Mouse (Mus musculus): ENCODE measurements around the gene Bcar1.

- TF ChIP-seq CTCF (IDR thresholded peaks at IDR 0.05; ENCODE audit: control insufficient read depth, insufficient read depth, low read length) (no peak), POLR2A (IDR thresholded peaks at IDR 0.05; ENCODE audit: borderline replicate concordance, control insufficient read depth, low read depth, low read length) (no peak)
Measured at GRCm38 (mm10) chr8:111727553-111727952, 16.1 kb downstream of the Bcar1 start.
